Mouse (Mus musculus) layer of hippocampus, adult 8-10 months (tissue): ENCODE results near the gene Abhd16b. TPM values are rescaled to one million over a fixed set of nuclear protein-coding genes. Genes with fewer than 3 reads are reported as not detected.
"Not testable (repeated sequence)": the region's sequence is repeated elsewhere in the genome, so short reads cannot be mapped to it uniquely, and the experiment has no call there.

ENCODE experiments used
- DNase-seq, 2 experiments: peaks; one replicate each; pipeline ENCODE4 v3.0.0; 2022; ENCODE audit warnings: low spot score in 2 of 2
- total RNA-seq, 4 experiments: library from RNA; stranded (reverse); gene quantifications; 2 replicates each; pipeline ENCODE4 v1.2.4; 2022

Abhd16b gene
- total RNA-seq, 4 experiments from 2014 or later: not detected

GRCm38 (mm10) chr2:181485741-181486140, 7.3 kb upstream of the Abhd16b start:
- DNase-seq: no peak

- DNase-seq: no peak
Observed at GRCm38 (mm10) chr2:181487338-181488277, 5.4 kb upstream of the Abhd16b start.

DNA sequence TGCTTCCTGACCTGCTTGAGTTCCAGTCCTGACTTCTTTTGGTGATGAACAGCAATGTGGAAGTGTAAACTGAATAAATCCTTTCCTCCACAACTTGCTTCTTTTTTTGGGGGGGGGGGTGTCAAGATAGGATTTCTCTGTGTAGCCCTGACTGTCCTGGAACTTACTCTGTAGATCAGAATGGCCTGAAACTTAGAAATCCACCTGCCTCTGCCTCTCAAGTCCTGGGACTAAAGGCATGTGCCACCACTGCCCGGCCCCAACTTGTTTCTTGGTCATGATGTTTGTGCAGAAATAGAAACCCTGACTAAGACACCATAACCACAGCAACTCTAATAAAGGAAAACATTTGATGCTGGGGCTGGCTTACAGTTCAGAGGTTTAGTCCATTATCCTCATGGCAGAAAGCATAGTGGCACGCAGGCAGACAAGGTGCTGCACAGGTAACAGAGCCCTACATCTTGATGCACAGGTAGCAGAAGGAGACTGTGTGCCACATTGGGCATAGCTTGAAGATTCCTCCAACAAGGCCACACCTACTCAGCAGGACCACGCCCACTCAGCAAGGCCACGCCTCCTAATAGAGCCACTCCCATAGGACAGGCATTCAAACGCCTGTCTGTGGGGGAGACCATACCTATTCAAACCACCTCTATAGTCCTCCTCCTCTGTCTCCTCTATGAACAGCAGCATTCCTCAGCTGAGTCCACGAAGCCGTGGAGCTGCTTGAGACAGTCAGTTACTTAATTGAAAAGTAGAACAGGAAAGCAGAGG, 1.4 kb upstream of the Abhd16b start:
- DNase-seq: no peak

- no peak for DNase-seq
Observed at GRCm38 (mm10) chr2:181492206-181492605, 800 bp upstream of the Abhd16b start.

DNA sequence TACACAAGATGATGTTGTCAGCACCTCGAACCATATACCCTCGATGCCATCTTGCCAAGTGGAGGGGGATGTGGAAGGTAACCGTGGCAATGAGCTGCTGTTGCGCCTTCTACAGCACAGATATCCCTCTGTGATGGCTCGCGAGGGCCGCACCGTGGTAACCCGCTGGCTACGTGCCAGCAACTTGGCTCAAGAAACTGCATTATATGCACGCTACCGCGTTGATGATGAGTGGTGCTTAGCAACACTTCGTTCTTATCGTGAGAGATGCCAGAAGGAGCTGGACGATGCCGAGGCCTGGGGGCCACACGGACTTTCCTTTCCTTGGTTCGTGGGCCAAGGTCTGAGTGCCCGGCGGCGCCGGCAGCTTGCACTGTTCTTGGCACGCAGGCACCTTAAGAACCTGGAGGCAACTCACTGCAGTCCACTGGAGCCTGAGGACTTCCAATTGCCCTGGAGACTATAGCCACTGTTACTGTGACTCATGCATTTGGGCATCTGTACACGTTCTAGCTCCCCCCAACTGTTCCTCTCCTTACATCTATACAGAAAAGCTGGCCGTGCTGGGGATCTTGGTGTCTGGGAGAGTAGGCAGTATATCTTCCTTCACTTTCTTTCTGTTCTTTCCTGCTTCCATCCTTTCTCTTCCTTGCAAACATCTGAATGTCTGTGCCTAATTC, 1.4 kb downstream of the Abhd16b start:
- DNase-seq: no peak

DNA sequence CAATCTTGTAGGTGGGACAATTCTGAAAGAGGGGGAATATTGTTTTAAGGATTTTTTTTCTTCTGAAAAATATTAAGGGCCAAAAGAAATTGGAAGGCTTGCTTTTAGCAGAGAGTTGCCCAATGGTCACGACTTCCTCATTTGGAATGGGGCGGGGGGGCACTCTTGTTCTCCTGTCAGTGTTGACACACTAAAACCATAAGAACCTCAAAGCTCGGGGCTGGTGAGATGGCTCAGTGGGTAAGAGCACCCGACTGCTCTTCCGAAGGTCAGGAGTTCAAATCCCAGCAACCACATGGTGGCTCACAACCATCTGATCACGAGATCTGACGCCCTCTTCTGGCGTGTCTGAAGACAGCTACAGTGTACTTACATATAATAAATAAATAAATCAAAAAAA, 2.8 kb downstream of the Abhd16b start:
- DNase-seq: not testable (repeated sequence)

- DNase-seq: no peak
Observed at GRCm38 (mm10) chr2:181496281-181496680, 3.3 kb downstream of the Abhd16b start.

DNA sequence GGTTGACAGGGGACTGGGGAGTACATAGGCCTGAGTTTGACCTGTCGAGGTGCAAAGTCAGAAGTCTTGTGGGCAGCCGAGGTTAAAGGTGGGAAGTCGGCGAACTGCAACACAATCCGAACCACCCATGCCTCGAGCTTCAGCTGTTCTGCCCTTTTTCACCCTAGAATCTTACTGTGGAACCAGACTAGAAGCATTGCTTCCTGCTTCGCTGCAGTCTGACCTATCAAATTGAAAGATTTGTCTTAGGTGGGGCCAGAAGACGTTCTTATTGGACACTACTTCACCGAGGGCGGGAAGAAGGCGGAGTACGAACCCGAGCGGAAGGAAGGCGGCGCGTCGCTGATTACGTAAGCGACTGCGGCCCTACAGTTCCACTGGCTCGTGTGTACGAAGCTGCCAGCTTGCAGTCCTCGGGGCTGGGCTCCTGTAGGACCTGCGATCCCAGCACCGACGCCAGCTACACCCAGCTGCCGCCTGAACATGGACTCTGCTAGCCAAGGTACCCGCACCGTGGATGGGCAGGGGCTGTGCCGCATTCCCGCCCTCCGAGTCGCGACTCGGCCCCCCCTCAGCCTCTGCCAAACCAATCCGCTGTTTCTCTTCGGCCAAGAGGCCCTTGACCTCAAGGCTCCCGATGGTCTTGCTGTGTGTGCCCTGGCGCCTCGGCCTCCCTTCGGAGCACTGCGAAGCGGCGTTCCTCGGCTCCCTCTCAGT, 4.0 kb downstream of the Abhd16b start, which contains the start of gene Tpd52l2:
Gene Tpd52l2 (plus strand): TSS at position 312 of the 717 bp plus-strand sequence.
- peak; percentile 89 to 93 for DNase-seq

DNA sequence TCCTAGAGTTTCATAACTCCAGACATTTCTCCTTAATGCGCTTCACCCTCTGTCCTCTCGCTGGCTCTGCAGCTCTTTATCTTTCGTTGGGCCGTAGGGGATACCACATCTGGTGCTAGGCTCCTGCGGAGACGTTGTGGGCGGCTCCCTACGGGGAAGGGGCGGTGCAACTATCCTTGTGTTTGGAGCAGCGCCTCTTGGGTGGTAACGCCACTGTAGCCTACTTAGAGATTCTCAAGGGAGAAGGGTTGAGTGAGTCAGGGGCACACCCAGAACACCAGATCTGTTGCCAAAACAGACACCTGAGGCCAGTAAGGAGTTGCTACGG, 4.5 kb downstream of the Abhd16b start:
- no peak for DNase-seq

GRCm38 (mm10) chr2:181498644-181499043, 5.6 kb downstream of the Abhd16b start:
- no peak for DNase-seq

DNA sequence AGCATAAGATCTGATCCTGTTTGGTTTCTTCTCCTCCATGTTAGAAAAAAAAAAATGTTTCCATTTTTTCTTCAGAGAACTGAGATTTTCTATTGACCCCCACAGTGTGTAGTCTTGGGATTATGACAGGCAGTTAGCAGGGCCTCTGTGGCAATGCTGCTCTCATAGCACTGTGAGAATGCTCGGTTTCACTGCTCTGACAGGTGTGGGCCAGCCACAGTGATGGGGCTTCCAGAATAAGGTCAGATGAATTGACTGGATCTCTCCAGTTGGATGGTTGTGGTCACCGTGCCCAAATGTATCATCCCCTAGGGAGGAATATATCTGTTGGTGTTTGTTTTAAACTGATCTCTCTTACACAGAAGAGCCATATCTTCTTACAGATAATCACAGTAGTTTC, 16.2 kb downstream of the Abhd16b start:
- DNase-seq: no peak

- no peak for DNase-seq
Observed at GRCm38 (mm10) chr2:181511231-181511630, 18.2 kb downstream of the Abhd16b start.

- no peak for DNase-seq
Observed at GRCm38 (mm10) chr2:181519201-181519600, 26.2 kb downstream of the Abhd16b start.

DNA sequence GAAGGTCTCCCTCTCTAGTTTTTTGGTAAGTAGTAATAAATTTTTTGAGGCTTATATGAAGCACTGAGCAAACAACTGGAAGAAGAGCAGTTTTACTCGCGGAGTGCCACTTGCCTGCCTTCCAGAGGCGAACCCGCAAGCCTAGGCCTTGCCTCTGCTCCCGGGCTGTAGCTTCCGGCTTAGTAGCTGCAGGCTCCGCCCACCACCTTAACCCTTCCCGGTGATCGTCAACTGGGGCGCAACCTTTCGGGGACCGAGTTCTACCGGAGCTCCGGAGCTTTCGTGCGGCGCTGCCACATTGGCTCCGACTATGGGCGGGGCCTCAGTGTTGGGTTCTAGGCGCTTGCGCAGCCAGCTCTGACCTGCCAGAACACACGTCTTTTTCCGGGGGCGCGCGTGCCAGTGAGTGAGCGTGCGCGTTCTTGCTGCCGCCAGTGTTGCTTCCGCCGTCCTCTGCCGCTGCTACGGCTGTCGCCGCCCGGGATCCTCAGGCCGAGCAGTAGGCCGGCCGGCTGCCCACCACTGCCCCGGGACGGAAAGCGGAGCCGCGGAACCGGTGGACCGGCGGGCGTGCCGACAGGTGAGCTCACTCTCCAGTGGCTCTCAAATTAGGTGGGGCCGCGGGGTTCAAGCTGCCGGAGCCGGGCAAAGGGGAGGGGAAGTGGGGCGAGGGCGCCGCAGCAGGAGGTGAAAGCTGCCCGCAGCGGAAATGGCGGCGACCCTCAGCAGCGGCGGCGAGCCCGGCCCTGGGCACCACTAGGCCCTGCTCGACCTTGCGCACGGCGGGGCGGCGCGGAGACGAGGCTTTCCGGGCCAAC, 27.3 kb downstream of the Abhd16b start, which contains the start of gene Dnajc5:
Gene Dnajc5 (plus strand): TSS at position 368 of the 818 bp plus-strand sequence.
- DNase-seq: peak; percentile 97 to 98

DNA sequence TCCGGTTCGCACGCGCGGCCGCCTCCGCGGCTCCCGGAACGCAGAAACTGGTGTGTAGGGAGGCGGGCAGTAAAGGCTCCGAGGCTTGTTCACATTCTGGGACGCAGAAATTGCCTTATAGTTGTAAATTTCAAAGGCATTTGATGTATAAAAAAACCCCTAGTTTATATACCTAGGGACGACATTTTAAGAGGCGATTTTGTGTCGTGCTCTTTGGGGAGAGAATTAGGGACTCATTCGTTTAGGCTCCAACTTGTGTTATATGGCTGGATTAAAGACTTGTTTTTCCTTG, 27.9 kb downstream of the Abhd16b start:
- no peak for DNase-seq

DNA sequence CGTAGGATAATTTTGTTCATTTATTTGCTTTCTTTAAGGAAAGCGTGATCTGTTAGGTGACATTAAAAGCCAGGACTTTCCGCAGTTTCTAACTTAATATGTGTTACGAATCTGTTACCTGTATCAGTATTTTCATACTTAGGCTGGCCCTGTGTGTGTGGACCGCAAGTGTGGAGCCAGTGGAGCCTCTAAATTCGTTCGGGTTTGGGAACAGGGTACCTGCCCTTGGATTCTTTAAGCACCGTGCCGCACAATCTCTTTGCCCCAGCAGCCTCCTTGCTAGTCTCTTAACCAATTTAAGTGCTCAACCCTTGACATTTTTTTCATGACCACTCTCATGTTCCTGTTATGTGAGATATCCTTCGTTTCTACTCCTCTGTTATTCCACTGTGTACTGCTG, 28.5 kb downstream of the Abhd16b start:
- DNase-seq: no peak

DNA sequence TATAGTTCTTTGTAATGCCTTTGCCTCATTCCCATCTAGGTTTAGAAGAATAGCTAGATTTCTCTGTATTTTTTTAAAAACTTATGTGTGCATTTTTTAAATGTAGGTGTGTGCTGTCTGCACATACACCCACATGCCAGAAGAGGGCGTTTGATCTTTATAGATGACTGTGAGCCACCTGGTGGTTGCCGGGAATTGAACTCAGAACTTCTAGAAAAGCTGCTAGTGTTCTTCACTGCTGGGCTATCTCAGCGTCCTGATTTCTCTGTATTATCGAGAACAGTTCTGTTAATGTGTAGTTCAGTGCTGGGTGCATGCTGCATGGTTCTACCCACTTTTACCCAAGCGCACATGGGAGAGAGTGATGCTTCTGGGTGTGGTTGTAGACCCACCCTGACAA, 29.8 kb downstream of the Abhd16b start:
- DNase-seq: no peak

GRCm38 (mm10) chr2:181525526-181525925, 32.5 kb downstream of the Abhd16b start:
- DNase-seq: no peak

GRCm38 (mm10) chr2:181529076-181529475, 36.1 kb downstream of the Abhd16b start:
- no peak for DNase-seq

- DNase-seq: no peak
Observed at GRCm38 (mm10) chr2:181532589-181532988, 39.6 kb downstream of the Abhd16b start.
